Mouse (Mus musculus) thymus, adult 2 months (tissue): Measurements from ENCODE around the gene Schip1. TPM values are rescaled to one million over a fixed set of nuclear protein-coding genes. Genes with fewer than 3 reads are reported as not detected.

ENCODE experiments used
- DNase-seq: peaks from one replicate; pipeline ENCODE4 v3.0.0; 2021
- H3K27ac ChIP-seq: fragments of 200-500 bp; 2 replicates; pipeline ENCODE4 v1.5.1; 2012; ENCODE audit warnings: low read length, control low read depth; ENCODE audit not compliant: control insufficient read depth, insufficient read depth
- H3K27me3 ChIP-seq: fragments of 200-500 bp; 2 replicates; pipeline ENCODE4 v1.6.1; 2012; ENCODE audit warnings: mild to moderate bottlenecking, low read length, moderate library complexity, mixed read lengths; ENCODE audit not compliant: control insufficient read depth, insufficient read depth
- H3K36me3 ChIP-seq: fragments of 200-500 bp; 2 replicates; pipeline ENCODE4 v1.6.1; 2012; ENCODE audit warnings: mild to moderate bottlenecking, low read length, moderate library complexity; ENCODE audit not compliant: control insufficient read depth, insufficient read depth
- H3K4me1 ChIP-seq: fragments of 200-500 bp; replicated peaks from 2 replicates; pipeline ENCODE4 v1.6.1; 2012; ENCODE audit warnings: low read length; ENCODE audit not compliant: control insufficient read depth, insufficient read depth
- H3K4me3 ChIP-seq: fragments of 200-500 bp; 2 replicates; pipeline ENCODE4 v1.5.1; 2012; ENCODE audit warnings: mild to moderate bottlenecking, low read length, control low read depth, moderate library complexity; ENCODE audit not compliant: control insufficient read depth, insufficient read depth
- CTCF ChIP-seq: fragments of 200-500 bp; IDR thresholded peaks from 2 replicates; pipeline ENCODE4 v1.5.1; 2012; ENCODE audit warnings: mild to moderate bottlenecking, control low read depth, low read length, moderate library complexity, borderline replicate concordance; ENCODE audit not compliant: control insufficient read depth, poor library complexity, insufficient read depth; ENCODE audit errors: extremely low read depth
- POLR2A ChIP-seq: fragments of 200-500 bp; IDR thresholded peaks from 2 replicates; pipeline ENCODE4 v1.6.1; 2012; ENCODE audit warnings: mild to moderate bottlenecking, low read length, control low read depth, moderate library complexity; ENCODE audit not compliant: control insufficient read depth, poor library complexity, insufficient read depth; ENCODE audit errors: extremely low read depth
- WGBS: fragments of 180-500 bp; shearing (Covaris S2); methylation state at CpG from one replicate; pipeline ENCODE4 v1.1.7; 2018; 5-methylcytosine and 5-hydroxymethylcytosine counted together
- polyA plus RNA-seq: library from polyadenylated mRNA; depleted of rRNA; stranded (reverse); fragments of >200 nt; gene quantifications from 2 replicates; pipeline ENCODE4 v1.2.3, GENCODE M21; 2012

Gene Schip1
- polyA plus RNA-seq, 1 experiment: 3.2 TPM

DNA sequence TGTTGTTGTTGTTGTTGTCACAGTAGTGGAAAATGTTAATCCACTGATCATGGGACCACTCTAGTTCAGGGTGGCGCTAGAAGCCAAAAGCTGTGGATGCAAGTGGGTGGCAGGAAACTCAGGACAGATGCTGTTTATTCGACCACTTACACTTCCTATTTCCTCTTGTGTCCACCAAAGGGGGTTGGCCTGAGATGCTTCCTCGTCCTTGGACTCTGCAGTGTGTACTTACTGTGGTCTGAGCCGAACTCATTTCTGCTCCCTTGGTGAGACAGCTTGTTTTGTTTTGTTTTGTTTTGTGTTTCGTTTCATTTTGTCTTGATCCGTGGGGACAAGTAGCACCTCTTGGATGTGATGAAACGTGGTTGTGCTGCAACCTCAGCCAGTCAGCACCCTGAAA is 578.3 kb downstream of the Schip1 start:
- Histone ChIP-seq H3K4me1 (peaks cover 11% of the 10 kb centered on the region), H3K27me3 (no peaks in the 10 kb centered on the region), H3K4me3 (no peak overlapping the region), H3K27ac (no peak overlapping the region), H3K36me3 (no peaks in the 10 kb centered on the region)
- DNase-seq: no peak
- TF ChIP-seq CTCF: no peak
- WGBS: 90% methylated on average over 7 of the region's 7 CpGs

DNA sequence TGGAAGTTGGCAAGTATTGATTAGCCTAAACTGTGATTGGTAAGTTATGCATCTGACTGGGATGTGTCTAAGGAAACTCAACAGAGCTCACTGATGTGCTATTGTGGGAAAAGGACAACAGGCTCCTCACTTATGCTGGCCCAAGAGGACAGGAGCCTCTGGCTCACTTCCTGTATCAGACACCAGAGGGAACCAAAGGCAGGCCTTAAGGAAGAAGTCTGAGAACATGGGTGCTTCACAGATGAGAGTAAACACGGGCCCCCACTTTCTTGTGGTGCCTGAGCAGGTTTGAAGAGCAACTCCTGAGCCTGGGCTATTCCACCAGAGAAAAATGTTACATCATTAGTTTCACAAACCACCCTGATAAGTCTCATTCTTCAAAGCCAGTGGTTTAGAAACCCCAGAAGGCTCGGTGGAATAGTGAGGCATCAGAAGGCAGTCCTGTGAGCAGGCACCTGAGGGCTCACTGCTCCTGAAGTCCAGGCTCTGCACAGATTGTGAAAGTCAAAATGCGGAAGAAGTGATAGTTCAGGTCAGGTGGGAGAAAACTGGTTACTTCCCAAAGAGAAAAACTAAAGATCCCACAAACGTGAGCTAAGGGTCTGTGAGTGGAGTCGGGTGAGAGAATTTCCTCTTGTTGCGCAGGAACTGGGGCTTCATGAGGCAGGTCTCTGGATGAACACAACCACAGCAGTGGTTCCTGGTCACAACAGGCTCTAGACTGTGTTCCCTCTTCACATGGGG is 582.0 kb downstream of the Schip1 start:
- no peak overlapping the region for H3K4me3 ChIP-seq
- no peak overlapping the region for H3K27ac ChIP-seq
- WGBS: 41% methylated on average over 6 of the region's 6 CpGs
- H3K36me3 ChIP-seq: no peaks in the 10 kb centered on the region
- peaks cover 5% of the 10 kb centered on the region; the same call in 1 of the 2 replicates for H3K4me1 ChIP-seq
- DNase-seq: peak; percentile 66
- H3K27me3 ChIP-seq: no peaks in the 10 kb centered on the region
- TF ChIP-seq CTCF (no peak), POLR2A (no peak)

DNA sequence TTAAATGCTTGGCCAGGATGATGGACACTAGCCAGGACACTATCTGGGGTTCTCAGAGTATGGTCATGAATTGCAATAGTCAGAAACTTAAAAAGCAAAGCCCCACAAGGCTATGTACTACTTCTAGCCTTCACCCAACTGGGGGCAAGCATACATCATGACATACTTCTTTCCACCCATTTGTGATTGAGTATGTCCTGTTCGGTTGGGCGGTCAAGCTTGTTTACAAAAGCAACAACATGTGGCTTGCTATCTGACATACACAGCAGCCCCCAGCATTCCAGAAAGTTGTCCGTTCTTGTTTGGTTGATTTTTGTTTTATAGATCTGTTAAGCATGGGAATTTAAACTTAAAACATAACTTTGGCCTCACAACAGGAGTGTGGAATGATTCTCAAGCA is 582.7 kb downstream of the Schip1 start:
- no peaks in the 10 kb centered on the region for H3K27me3 ChIP-seq
- WGBS: 96% methylated on average over 3 of the region's 3 CpGs

DNA sequence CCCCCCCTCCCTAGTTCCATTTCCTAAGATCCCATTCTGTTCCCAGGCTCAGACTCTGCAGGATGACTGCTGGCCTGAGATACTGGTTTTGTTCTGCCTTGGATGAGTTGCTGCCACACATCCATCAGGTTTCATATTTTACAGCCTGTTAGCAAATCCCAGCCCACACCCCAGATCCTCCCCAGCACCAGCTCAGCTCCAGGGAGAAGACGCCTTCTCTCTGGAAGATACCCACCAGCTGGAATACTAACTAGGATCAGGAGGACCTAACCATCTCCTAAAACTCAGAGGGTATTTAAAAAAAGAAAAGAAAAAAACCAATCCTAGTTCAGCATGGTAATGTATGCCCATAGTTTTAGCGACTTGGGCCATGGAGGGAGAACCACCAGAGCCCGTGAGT is 585.6 kb downstream of the Schip1 start:
- Histone ChIP-seq H3K36me3 (no peaks in the 10 kb centered on the region), H3K4me1 (peaks cover 5% of the 10 kb centered on the region; the same call in 1 of the 2 replicates), H3K4me3 (no peak overlapping the region), H3K27me3 (no peaks in the 10 kb centered on the region), H3K27ac (no peak overlapping the region)
- no peak for DNase-seq
- 92% methylated on average over 3 of the region's 3 CpGs for WGBS
- TF ChIP-seq POLR2A: no peak
- no peak for TF ChIP-seq CTCF

More for the DNA sequence above, 582.7 kb downstream of the Schip1 start:
- peaks cover 5% of the 10 kb centered on the region; the same call in 1 of the 2 replicates for H3K4me1 ChIP-seq
- TF ChIP-seq POLR2A (no peak), CTCF (no peak)
- no peak for DNase-seq
- no peak overlapping the region for H3K27ac ChIP-seq
- H3K4me3 ChIP-seq: no peak overlapping the region
- no peaks in the 10 kb centered on the region for H3K36me3 ChIP-seq

DNA sequence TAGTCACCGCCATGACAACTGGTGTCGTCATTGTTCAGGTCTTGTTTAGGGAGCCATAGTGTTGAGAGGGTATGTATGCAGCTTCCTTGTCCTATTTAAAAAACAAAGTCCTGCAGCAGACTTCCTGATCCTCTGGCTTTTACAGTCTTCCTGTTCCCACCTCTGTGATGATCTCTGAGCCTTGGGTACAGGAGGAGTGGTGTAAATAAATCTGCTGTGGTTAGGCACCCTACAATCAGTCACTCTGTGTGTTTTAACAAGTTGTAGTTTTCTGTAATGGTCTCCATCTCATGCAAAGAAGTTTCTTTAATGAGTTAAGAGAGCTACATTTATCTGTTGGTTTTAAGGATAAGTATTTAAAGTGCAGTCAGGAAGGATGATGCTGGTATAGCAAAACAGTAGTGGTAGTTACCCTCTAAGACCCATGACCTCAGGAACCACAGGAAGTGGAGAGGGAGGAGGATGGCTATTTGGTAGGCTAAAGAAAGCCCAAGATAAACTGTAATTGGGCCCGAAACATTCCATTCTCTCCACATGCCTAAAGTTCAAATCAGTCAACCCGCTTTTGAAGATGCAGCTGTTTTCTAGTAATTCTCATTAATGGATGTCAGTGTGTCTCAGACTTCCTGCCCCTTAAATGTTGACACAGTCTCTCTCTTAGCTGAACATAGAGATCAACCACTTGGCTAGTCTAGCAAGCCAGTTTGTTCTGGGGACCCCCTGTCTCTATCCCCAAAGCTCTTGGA is 592.2 kb downstream of the Schip1 start:
- H3K36me3 ChIP-seq: no peaks in the 10 kb centered on the region
- H3K27me3 ChIP-seq: no peaks in the 10 kb centered on the region
- H3K27ac ChIP-seq: no peak overlapping the region
- H3K4me3 ChIP-seq: no peak overlapping the region
- no peak for DNase-seq
- 49% methylated on average over 4 of the region's 4 CpGs for WGBS
- TF ChIP-seq POLR2A (no peak), CTCF (no peak)
- H3K4me1 ChIP-seq: peaks cover 4% of the 10 kb centered on the region

DNA sequence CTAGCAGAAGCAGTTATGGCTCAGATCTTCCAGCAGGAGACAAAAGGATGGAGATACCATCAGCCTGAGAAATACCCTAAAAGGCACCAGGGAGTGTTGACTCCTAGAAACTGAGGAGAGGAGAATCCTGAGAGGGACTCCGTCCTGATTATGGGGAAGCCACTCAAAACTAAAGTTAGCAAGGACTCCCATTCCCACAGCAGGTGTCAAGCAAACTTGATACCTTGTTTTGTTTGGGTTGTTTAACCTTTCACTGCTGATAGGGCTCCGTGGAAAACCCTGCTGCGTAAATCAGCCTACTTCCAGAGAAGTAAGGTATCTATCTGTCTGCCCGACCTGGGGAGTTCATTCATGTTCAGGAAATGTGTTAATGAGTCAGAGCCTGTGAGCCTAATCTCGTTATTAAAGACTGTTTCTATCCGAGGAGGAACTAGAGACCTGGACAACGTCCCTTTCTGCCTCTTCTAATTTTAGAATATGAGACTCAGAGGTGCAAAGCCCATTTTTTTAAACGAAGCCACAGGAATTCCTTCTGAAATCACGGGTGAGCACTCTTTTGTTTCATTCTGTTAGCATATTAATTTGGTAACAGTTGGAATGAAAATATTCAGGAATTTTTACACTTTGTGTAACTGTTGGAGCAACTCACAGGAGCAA is 593.1 kb downstream of the Schip1 start:
- no peak overlapping the region for H3K4me3 ChIP-seq
- no peak for DNase-seq
- H3K27ac ChIP-seq: no peak overlapping the region
- no peaks in the 10 kb centered on the region for H3K27me3 ChIP-seq
- TF ChIP-seq POLR2A (no peak), CTCF (no peak)
- peaks cover 7% of the 10 kb centered on the region for H3K4me1 ChIP-seq
- no peaks in the 10 kb centered on the region for H3K36me3 ChIP-seq
- WGBS: 34% methylated on average over 9 of the region's 9 CpGs
